Mouse (Mus musculus) heart, embryonic 14.5 days (tissue): ENCODE data around the gene Nobox. TPM values are rescaled to one million over a fixed set of nuclear protein-coding genes. Genes with fewer than 3 reads are reported as not detected.

ENCODE experiments used
- ATAC-seq: fragments of 200-750 bp; cut with Nextera tagmentation; 2 replicates; pipeline ENCODE4 v1.8.0; 2017; ENCODE audit warnings: low read depth, moderate TSS enrichment; ENCODE audit not compliant: insufficient number of reproducible peaks, insufficient read depth, low FRiP score
- H3K27ac ChIP-seq, 2 experiments: fragments of 200-500 bp in 1 of 2; fragments of 300-500 bp in 1 of 2; sonication (generic) in 1 of 2; replicated peaks in 1 of 2; 2 replicates each; pipeline ENCODE4 v1.5.1; 2012 to 2014; ENCODE audit warnings: low read depth in 2 of 2, low read length in 2 of 2, control low read depth in 1 of 2, mild to moderate bottlenecking in 1 of 2, mixed read lengths in 1 of 2; ENCODE audit not compliant: control insufficient read depth in 1 of 2, insufficient read depth in 1 of 2
- H3K27me3 ChIP-seq: fragments of 300-500 bp; sonication (generic); 2 replicates; pipeline ENCODE4 v1.6.1; 2014; ENCODE audit warnings: mild to moderate bottlenecking, low read length, control low read depth; ENCODE audit not compliant: control insufficient read depth, insufficient read depth
- H3K36me3 ChIP-seq: fragments of 300-500 bp; sonication (generic); 2 replicates; pipeline ENCODE4 v1.6.1; 2014; ENCODE audit warnings: mild to moderate bottlenecking, control low read depth, low read length, mixed read lengths; ENCODE audit not compliant: control insufficient read depth, insufficient read depth
- H3K4me1 ChIP-seq, 2 experiments: fragments of 200-500 bp in 1 of 2; fragments of 300-500 bp in 1 of 2; sonication (generic) in 1 of 2; 2 replicates each; pipeline ENCODE4 v1.6.1; 2012 to 2014; ENCODE audit warnings: low read length in 2 of 2, control low read depth in 1 of 2, mixed read lengths in 1 of 2; ENCODE audit not compliant: control insufficient read depth in 2 of 2, insufficient read depth in 2 of 2
- H3K4me2 ChIP-seq: fragments of 300-500 bp; sonication (generic); 2 replicates; pipeline ENCODE4 v1.6.1; 2014; ENCODE audit warnings: mild to moderate bottlenecking, low read length
- H3K4me3 ChIP-seq, 2 experiments: fragments of 200-500 bp in 1 of 2; fragments of 300-500 bp in 1 of 2; sonication (generic) in 1 of 2; 2 replicates each; pipeline ENCODE4 v1.5.1; 2012 to 2014; ENCODE audit warnings: low read length in 2 of 2, mild to moderate bottlenecking in 2 of 2, control low read depth in 1 of 2, low read depth in 1 of 2, moderate library complexity in 1 of 2; ENCODE audit not compliant: control insufficient read depth in 1 of 2, insufficient read depth in 1 of 2
- H3K9ac ChIP-seq: fragments of 300-500 bp; sonication (generic); 2 replicates; pipeline ENCODE4 v1.6.1; 2014; ENCODE audit warnings: mild to moderate bottlenecking, low read length
- H3K9me3 ChIP-seq: fragments of 300-500 bp; sonication (generic); 2 replicates; pipeline ENCODE4 v1.6.1; 2016; ENCODE audit warnings: low read length, control low read depth; ENCODE audit not compliant: control insufficient read depth
- WGBS: fragments of 180-500 bp; shearing (Covaris S2); extraction: QIAGEN DNeasy Blood & Tissue Kit; methylation state at CpG from one replicate; pipeline ENCODE4 v1.1.7; 2014; 5-methylcytosine and 5-hydroxymethylcytosine counted together
- polyA plus RNA-seq: library from polyadenylated mRNA; unstranded; fragments of >200 nt; fragmentation: Nextera tagmentation; extraction: Ambion mirVana; gene quantifications from 2 replicates; pipeline ENCODE4 v1.2.1, GENCODE M21; 2014

The Nobox gene
- polyA plus RNA-seq, 1 experiment from 2014 or later: 0.16 TPM

DNA sequence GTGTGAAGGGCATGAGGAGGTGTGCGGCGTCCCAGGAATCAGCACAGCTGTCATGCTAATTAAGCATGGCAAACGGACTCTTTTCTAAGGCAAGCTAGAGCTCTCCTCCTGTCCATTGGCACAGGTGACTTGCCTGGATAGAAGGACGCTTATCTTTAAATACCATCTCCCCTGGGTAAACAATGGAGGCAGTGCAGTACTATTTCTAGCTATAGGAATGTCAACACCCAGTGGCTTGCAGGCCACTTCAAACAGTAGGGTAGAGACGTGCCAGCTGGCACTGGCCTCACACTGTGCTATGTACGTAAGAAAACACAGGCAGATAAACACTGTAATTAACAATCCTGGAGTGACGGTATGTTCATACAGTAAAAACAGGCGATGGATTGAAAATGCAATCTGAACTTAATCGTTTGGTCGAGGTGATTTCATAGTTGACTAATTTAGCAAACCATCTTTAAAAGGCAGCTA is 28.2 kb upstream of the Nobox start:
- H3K27ac ChIP-seq: no peak overlapping the region
- 30% methylated on average over 10 of the region's 10 CpGs for WGBS
- H3K4me2 ChIP-seq: peak overlapping the region; percentile 28
- peak; percentile 75 for ATAC-seq
- no peaks in the 10 kb centered on the region for H3K27me3 ChIP-seq
- H3K9me3 ChIP-seq: no peaks in the 10 kb centered on the region
- no peaks in the 10 kb centered on the region for H3K36me3 ChIP-seq
- H3K4me1 ChIP-seq: peaks cover 6 to 11% of the 10 kb centered on the region in 2 experiments
- no peak overlapping the region for H3K9ac ChIP-seq
- no peak overlapping the region for H3K4me3 ChIP-seq

DNA sequence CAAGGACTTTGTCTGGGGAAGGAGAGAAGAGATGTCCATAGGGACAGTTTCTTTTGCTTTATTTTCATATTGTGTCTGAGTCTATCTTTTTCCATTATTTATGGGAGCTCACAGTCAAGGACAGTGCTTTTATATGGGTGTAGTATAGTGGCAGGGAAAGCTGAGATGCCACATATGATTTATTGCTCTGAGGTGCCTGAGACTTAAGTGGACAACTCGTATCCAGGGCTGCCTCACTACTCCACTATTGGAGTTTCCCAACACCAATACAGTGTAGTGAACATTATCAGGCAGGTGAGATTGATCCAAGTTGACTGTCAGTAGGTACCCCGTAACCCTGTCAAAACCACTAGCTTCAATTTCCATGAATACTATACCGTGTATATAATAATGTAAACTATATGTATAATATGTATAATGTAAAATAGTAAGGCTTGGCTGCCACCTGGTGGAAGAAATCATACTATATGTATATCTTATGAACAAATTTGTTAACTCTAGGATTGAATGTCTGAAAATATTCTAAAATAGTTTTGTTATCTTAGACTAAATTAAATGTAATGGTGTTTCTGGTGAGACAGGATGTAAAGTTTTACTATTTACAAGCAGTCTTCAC is 26.4 kb upstream of the Nobox start:
- Histone ChIP-seq H3K9me3 (no peaks in the 10 kb centered on the region), H3K4me2 (no peak overlapping the region), H3K27ac (no peak overlapping the region), H3K4me3 (no peak overlapping the region), H3K36me3 (no peaks in the 10 kb centered on the region), H3K27me3 (no peaks in the 10 kb centered on the region), H3K9ac (no peak overlapping the region), H3K4me1 (peaks cover 6 to 11% of the 10 kb centered on the region in 2 experiments)
- ATAC-seq: no peak
- 74% methylated on average over 3 of the region's 3 CpGs for WGBS

DNA sequence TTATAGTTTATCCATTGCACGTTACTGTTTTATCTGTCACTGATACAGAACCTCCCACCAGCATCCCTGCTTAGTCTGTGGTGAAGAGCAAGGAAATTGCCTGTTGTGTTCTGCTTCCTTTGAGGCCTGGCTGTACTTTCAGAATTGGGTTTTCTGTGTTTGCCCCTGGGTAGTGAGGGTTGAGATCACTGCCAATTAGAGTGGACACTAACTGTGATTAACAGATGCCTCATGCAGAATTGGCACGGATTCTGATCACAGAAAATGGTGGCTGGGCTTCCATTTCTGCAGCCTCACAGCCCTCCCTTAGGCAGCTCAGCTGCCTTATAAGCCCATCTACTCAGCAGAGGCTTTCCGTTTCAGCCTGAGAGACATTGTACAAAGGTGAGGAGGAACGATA is 24.1 kb upstream of the Nobox start:
- WGBS: 57% methylated on average over 4 of the region's 4 CpGs
- Histone ChIP-seq H3K27me3 (no peaks in the 10 kb centered on the region), H3K4me1 (peaks cover 6 to 11% of the 10 kb centered on the region in 2 experiments), H3K9me3 (no peaks in the 10 kb centered on the region), H3K9ac (no peak overlapping the region), H3K4me3 (no peak overlapping the region), H3K27ac (no peak overlapping the region), H3K36me3 (no peaks in the 10 kb centered on the region), H3K4me2 (no peak overlapping the region)
- ATAC-seq: no peak

DNA sequence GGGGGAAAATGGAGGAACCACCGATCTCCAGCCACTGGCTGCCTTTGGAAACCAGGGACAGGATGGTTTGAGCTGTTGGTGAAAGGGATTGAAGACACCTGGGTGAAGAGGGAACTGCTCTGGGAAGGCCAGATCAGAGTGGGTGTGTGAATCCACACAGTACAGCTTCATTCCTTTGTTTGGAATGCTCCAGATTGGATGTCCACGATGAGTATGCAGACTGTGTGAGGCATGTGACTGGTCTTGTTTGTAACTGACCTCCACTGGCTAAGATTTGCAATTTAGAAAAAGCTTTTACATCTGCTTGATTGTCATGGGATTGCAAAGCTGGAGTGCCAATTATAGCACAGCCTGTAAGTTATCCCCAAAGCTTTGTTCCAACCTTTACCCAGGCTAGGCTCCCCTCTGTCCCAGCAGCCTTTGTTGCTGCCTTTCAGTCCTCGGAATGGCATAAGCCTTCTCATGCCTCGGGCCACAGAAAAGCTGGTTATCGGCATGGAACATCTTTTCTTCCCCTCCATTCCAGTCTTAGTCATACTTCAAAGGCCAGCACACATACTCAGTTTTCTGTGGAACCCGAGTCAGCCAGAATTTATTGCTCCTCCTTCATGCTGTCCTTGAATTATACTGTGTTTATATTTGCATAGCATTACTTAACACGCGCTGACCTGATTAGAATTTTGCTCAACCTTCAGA is 3.8 kb upstream of the Nobox start:
- Histone ChIP-seq H3K4me3 (no peak overlapping the region), H3K27me3 (no peaks in the 10 kb centered on the region), H3K9me3 (no peaks in the 10 kb centered on the region), H3K36me3 (no peaks in the 10 kb centered on the region), H3K27ac (no peak overlapping the region), H3K4me2 (no peak overlapping the region), H3K9ac (no peak overlapping the region), H3K4me1 (no peaks in the 10 kb centered on the region)
- ATAC-seq: no peak
- WGBS: 74% methylated on average over 8 of the region's 8 CpGs

DNA sequence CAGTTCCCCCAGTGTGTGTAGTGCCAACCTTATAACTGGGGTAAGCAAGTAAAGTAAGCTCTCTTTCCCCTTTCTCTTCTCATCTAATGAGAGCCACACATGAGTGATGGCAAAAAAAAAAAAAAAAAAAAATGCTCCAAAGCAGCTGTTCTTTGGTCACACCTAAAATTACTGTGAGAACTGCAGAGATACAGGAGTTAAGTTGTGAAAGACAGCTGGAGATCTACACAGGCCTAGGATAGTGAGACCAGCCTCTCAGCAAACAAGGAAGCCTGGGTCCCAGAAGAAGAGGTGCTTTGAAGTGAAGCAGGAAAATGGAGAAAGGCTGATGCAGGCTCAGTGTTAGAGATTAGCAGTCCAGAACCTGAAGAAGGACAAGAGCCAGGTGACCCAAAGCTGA is 3.2 kb upstream of the Nobox start:
- no peak overlapping the region for H3K9ac ChIP-seq
- no peaks in the 10 kb centered on the region for H3K36me3 ChIP-seq
- no peak overlapping the region for H3K27ac ChIP-seq
- no peak overlapping the region for H3K4me3 ChIP-seq
- H3K9me3 ChIP-seq: no peaks in the 10 kb centered on the region
- H3K4me2 ChIP-seq: no peak overlapping the region
- H3K27me3 ChIP-seq: no peaks in the 10 kb centered on the region
- H3K4me1 ChIP-seq: no peaks in the 10 kb centered on the region
- ATAC-seq: no peak

DNA sequence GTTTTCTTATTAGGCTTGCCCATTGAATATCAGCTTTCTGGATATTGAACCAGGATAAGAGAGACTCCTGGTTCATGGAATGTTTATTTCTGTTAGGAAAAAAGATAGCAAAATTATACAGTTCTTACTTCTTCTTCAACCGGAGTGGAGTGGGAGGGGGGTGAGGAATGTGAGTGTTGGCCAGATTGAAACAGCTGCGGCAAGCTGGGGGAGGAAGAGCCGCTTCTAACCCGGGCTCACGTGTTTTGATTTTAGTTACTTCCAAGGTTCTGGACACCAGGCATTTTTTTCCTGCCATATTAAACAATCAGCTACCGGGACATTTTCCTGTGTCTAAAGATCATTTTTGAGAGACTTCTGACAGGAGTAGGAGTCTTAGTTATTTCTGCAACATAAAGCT is 717 bp upstream of the Nobox start:
- WGBS: 48% methylated on average over 6 of the region's 6 CpGs

DNA sequence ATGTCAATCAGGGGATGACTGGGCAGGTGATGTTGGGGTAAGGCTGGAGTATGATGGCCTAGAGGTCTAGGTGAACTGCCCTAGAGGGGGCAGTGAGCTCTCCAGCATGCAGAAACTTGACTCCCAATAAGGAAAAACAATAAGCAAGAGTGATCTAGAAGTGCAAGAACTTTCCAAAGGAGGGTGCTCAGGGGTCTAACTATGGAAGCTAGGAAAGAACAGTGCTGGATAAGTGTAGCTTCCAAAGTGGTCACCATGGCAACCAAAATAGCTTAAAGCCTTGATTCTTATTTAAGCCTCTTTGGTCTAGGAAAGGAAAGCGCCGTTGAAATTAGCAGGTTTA is 11.9 kb downstream of the Nobox start:
- no peaks in the 10 kb centered on the region for H3K9me3 ChIP-seq
- H3K4me1 ChIP-seq: peaks cover 0 to 4% of the 10 kb centered on the region in 2 experiments; a peak in 1 of 4 replicates
- H3K36me3 ChIP-seq: no peaks in the 10 kb centered on the region
- no peak for ATAC-seq
- 0 out of 2 replicates have a peak overlapping the region, but pooled peaks have one; percentile 16 for H3K4me2 ChIP-seq
- 38% methylated on average over 2 of the region's 2 CpGs for WGBS
- no peak overlapping the region for H3K9ac ChIP-seq
- H3K27ac ChIP-seq: no peak overlapping the region
- no peak overlapping the region for H3K4me3 ChIP-seq
- H3K27me3 ChIP-seq: no peaks in the 10 kb centered on the region

More for the DNA sequence above, 717 bp upstream of the Nobox start:
- Histone ChIP-seq H3K4me3 (no peak overlapping the region), H3K27me3 (no peaks in the 10 kb centered on the region), H3K27ac (no peak overlapping the region), H3K4me2 (no peak overlapping the region), H3K4me1 (no peaks in the 10 kb centered on the region), H3K9me3 (no peaks in the 10 kb centered on the region), H3K36me3 (no peaks in the 10 kb centered on the region), H3K9ac (no peak overlapping the region)
- no peak for ATAC-seq
